Mouse (Mus musculus): ENCODE results near the gene Cnot10. TPM values are rescaled to one million over a fixed set of nuclear protein-coding genes. Genes with fewer than 3 reads are reported as not detected.

Cnot10 gene
- total and polyA plus RNA-seq, 3 experiments = 42.4 to 143 (median 46.9) TPM

- Histone ChIP-seq H3K36me3 (ENCODE audit: control insufficient read depth in 1 of 2, insufficient read depth in 2 of 2, low read length in 2 of 2) (no peaks in the 10 kb centered on the region), H3K79me2 (ENCODE audit: control insufficient read depth, insufficient read depth, low read length, poor library complexity) (no peaks in the 10 kb centered on the region), H3K4me3 (ENCODE audit: control insufficient read depth in 1 of 2, insufficient read depth in 1 of 2, low read depth in 2 of 2, low read length in 2 of 2) (no peak overlapping the region), H3K9me3 (replicated peaks; ENCODE audit: insufficient read depth, low read length) (no peaks in the 10 kb centered on the region), H3K4me1 (ENCODE audit: control insufficient read depth in 1 of 2, insufficient read depth in 2 of 2, low read length in 2 of 2) (no peaks in the 10 kb centered on the region), H3K27ac (ENCODE audit: control insufficient read depth, low read depth, low read length) (no peak overlapping the region), H3K27me3 (ENCODE audit: control insufficient read depth in 1 of 2, insufficient read depth in 2 of 2, low read length in 2 of 2) (peaks cover 0 to 3% of the 10 kb centered on the region in 2 experiments; a peak in 2 of 4 replicates), H3K9ac (ENCODE audit: control insufficient read depth, low read depth, low read length, poor library complexity, severe bottlenecking) (no peak overlapping the region)
- no peak for DNase-seq (ENCODE audit: low read depth, low spot score)
- TF ChIP-seq KAT2A (conservative IDR thresholded peaks at IDR 0.05; ENCODE audit: low read depth, low read length) = no peak
- no peak for TF ChIP-seq ZKSCAN1 (IDR thresholded peaks at IDR 0.05; ENCODE audit: low read depth, low read length)
- no peak for TF ChIP-seq TCF12 (IDR thresholded peaks at IDR 0.05; ENCODE audit: low read depth, low read length)
- no peak for TF ChIP-seq NRF1 (IDR thresholded peaks at IDR 0.05; ENCODE audit: insufficient read depth, low read depth, low read length, poor library complexity, severe bottlenecking)
- TF ChIP-seq MYC (IDR thresholded peaks at IDR 0.05; ENCODE audit: low read depth, low read length) = no peak
- TF ChIP-seq MAZ (IDR thresholded peaks at IDR 0.05; ENCODE audit: low read depth, low read length) = no peak
- TF ChIP-seq HCFC1 (IDR thresholded peaks at IDR 0.05; ENCODE audit: low read depth, low read length) = no peak
- no peak for TF ChIP-seq EP300 (IDR thresholded peaks at IDR 0.05; ENCODE audit: low read depth in 1 of 2, low read length in 2 of 2)
- no peak for TF ChIP-seq GATA1 (IDR thresholded peaks at IDR 0.05; ENCODE audit: low read depth, low read length)
Observed at GRCm38 (mm10) chr9:114556276-114556855, 83.6 kb downstream of the Cnot10 start.

GRCm38 (mm10) chr9:114554355-114554979 is 85.5 kb downstream of the Cnot10 start:
- no peak for TF ChIP-seq CHD2 (IDR thresholded peaks at IDR 0.05; ENCODE audit: low read length)
- TF ChIP-seq TBP (IDR thresholded peaks at IDR 0.05; ENCODE audit: low read depth, low read length) = no peak
- TF ChIP-seq TCF12 (IDR thresholded peaks at IDR 0.05; ENCODE audit: low read depth, low read length) = no peak
- no peak for TF ChIP-seq EP300 (IDR thresholded peaks at IDR 0.05; ENCODE audit: low read depth in 1 of 2, low read length in 2 of 2)
- TF ChIP-seq NRF1 (IDR thresholded peaks at IDR 0.05; ENCODE audit: insufficient read depth, low read depth, low read length, poor library complexity, severe bottlenecking) = no peak
- no peak for TF ChIP-seq E2F4 (IDR thresholded peaks at IDR 0.05; ENCODE audit: borderline replicate concordance, low read depth, low read length)
- TF ChIP-seq UBTF (IDR thresholded peaks at IDR 0.05; ENCODE audit: borderline replicate concordance, insufficient read depth, low read depth, low read length) = no peak
- no peak for TF ChIP-seq MXI1 (IDR thresholded peaks at IDR 0.05; ENCODE audit: low read depth, low read length)
- no peak for TF ChIP-seq MAZ (IDR thresholded peaks at IDR 0.05; ENCODE audit: low read depth, low read length)
- no peak for TF ChIP-seq NELFE (IDR thresholded peaks at IDR 0.05; ENCODE audit: low read depth, low read length)
- TF ChIP-seq ETS1 (IDR thresholded peaks at IDR 0.05; ENCODE audit: low read depth, low read length) = no peak
- no peak for TF ChIP-seq SIN3A (IDR thresholded peaks at IDR 0.05; ENCODE audit: low read length)
- no peak for TF ChIP-seq USF2 (IDR thresholded peaks at IDR 0.05; ENCODE audit: borderline replicate concordance in 1 of 2, insufficient read depth in 1 of 2, low read depth in 1 of 2, low read length in 2 of 2)
- TF ChIP-seq CTCF (IDR thresholded peaks at IDR 0.05 in 2 of 3, conservative IDR thresholded peaks at IDR 0.05 in 1 of 3; ENCODE audit: control insufficient read depth in 1 of 3, insufficient read depth in 1 of 3, low read depth in 2 of 3, low read length in 3 of 3, poor library complexity in 1 of 3, severe bottlenecking in 1 of 3) = no peak
- Histone ChIP-seq H3K27me3 (ENCODE audit: control insufficient read depth in 1 of 2, insufficient read depth in 2 of 2, low read length in 2 of 2) (peaks cover 0 to 3% of the 10 kb centered on the region in 2 experiments; a peak in 2 of 4 replicates), H3K4me1 (ENCODE audit: control insufficient read depth in 1 of 2, insufficient read depth in 2 of 2, low read length in 2 of 2) (no peaks in the 10 kb centered on the region), H3K9ac (ENCODE audit: control insufficient read depth, low read depth, low read length, poor library complexity, severe bottlenecking) (no peak overlapping the region), H3K9me3 (replicated peaks; ENCODE audit: insufficient read depth, low read length) (no peaks in the 10 kb centered on the region), H3K36me3 (ENCODE audit: control insufficient read depth in 1 of 2, insufficient read depth in 2 of 2, low read length in 2 of 2) (no peaks in the 10 kb centered on the region), H3K79me2 (ENCODE audit: control insufficient read depth, insufficient read depth, low read length, poor library complexity) (no peaks in the 10 kb centered on the region), H3K4me3 (ENCODE audit: control insufficient read depth in 1 of 2, insufficient read depth in 1 of 2, low read depth in 2 of 2, low read length in 2 of 2) (no peak overlapping the region), H3K27ac (ENCODE audit: control insufficient read depth, low read depth, low read length) (no peak overlapping the region)
- no peak for DNase-seq (ENCODE audit: low read depth, low spot score)
